Mouse (Mus musculus) embryo, embryonic 11 days (tissue): ENCODE measurements around the gene Scn8a.
A peak's percentile ranks its signal among the peaks of the same experiment; 100 is the strongest.

Experiments
- DNase-seq: peaks from one replicate; pipeline ENCODE4 v3.0.0-alpha.2; 2015

Gene Scn8a

DNA sequence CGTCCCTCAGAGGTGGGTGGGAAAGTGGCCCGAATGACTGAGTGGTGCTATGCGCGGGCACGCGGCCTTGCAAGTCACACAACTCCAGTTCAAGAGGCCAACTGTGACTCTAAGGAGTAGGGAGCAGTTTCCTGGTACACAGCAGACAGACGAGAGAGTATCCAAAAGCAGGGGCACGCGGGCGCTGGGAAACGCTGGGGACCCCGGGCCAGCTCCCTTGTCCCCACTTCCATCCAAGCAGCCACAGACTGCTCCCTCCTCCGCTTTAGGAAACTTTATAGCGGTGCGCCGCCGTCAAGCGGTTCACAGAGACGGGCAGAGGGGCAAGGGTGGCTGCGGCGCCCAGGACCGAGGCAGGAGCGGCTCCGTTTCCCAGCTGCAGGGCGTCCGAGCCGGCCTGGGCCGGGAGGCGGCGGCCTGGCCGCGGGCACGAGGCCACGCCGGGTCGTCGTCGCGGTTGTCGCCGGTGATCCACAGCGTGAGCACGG, 176.4 kb downstream of the Scn8a start:
- DNase-seq = no peak

GRCm38 (mm10) chr15:101046527-101047193, 177.0 kb downstream of the Scn8a start:
- DNase-seq = peak; percentile 70

GRCm38 (mm10) chr15:101047194-101047555, 177.5 kb downstream of the Scn8a start, which contains the start of gene Gm47841:
TSS of gene Gm47841 (minus strand) at chr15:101047397.
- peak; percentile 62 for DNase-seq

DNA sequence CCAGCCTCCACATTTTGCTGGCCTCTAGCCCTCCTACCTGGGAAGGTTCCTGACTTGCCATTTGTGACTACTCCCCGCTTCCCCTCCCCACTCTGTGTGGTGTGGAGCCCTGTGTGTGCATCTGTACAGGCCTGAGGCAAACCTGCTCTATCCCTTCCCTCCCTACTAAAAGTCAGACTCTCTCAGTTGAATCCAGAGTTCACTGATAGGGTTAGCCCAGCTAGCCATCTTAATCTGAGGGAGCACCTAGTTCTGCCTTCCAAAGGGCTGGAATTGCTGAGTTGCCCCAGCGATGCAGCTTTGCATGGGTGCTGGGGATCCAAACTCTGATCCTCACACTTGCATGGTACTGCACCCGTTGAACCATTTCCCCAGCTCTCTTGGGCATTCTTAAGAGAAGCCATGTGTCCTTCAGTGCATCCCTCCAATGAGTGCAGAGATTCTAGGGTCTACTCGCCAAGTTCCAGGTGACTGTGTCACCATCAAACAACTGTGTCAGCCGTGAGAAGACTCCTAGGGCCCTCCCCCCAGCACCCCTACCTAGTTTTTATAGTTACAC, 178.8 kb downstream of the Scn8a start:
- no peak for DNase-seq

DNA sequence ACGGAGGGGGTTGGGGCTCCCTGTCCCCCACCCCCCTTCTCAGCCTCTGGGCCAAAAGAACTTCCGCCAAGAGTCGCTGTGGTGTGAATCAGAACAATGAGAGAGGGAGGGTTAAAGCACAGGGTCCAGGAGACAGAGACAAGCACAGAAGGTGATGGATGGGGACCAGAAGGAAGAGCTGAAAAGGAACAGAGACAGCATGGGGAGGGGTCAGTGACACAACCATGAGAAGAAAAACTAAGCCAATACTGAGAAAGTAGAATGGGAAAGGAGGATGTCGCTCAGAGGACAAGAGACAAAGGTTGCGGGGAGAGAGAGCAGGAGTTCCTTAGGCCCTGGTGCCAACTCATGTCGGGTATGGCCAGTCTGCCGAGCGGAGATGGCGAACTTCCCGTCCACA, 182.2 kb downstream of the Scn8a start:
- no peak for DNase-seq

DNA sequence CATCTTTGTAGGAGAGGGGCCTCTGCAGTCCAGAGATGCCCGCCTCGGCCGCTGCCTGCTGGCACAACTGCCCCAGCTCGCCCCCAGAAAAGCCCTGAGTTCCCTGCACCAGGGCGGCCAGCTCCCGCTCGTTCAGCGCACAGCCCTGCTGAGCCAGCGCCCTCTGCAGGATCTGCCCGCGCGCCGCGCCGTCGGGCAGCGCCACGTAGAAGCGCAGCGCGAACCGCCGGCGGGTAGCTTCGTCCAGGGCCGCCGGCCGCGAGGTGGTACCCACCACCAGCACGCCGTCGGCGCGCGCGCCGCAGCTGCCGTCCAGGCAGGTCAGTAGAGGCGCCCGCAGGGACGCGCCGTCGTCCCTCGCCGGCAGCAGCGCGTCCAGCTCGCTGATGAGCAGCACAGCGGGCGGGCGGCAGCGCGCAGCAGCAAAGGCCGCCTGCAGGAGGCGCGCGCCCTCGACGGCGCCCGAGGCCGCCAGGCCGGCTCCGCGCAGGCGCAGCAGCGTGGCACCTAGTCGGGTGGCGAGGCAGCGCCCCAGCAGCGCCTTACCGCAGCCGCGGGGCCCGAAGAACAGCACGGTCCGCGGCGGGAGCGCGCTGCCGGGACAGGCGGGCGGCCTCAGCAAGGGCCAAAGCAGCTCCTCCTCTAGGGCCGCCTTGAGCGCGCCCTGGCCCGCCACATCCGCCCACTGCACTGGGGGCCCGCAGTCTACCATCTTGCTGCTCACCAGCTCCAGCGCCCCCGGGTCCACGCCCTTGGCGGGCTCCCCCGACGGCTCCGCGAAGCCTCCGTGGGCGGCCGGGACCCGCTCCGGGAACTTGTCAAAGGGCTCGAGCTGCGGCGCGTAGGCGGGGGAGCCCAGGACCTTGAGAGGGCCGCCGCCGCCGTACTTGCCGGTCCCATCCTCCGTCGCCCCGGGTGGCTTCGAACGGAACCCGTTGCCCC, 183.2 kb downstream of the Scn8a start:
- peak; percentile 81 for DNase-seq

DNA sequence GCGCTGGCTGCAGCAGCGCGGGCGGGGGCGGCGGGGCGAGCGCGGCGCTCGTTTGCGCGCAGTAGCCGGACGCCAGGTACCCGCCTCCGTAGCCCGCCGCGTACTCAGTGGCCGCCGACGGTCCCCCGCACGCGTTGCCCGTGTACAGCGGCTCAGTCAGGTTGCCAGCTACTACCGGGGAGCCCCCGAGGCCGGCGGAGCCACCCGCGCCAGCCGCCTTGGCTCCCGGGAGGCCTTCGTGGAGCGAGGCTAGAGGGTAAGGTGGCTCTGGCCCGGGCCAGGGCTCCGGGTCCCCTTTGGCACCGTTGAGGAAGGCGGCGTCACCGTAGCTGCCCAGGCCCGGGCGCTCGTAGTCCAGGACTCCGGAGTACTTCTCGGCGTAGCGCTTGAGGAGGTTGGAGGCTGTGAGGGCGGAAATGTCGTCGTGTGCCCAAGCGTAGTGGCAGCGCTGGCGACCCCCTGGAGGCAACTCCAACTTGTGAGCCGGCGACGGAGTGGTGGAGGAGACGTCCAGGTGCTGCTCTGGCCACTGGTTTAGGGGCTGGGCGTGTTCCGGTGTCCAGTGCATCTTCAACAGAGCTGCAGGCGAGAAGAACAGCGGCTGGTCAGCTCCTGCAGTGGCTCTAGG, 184.3 kb downstream of the Scn8a start:
- DNase-seq = no peak

GRCm38 (mm10) chr15:101054541-101054940, 184.9 kb downstream of the Scn8a start:
- DNase-seq = no peak

DNA sequence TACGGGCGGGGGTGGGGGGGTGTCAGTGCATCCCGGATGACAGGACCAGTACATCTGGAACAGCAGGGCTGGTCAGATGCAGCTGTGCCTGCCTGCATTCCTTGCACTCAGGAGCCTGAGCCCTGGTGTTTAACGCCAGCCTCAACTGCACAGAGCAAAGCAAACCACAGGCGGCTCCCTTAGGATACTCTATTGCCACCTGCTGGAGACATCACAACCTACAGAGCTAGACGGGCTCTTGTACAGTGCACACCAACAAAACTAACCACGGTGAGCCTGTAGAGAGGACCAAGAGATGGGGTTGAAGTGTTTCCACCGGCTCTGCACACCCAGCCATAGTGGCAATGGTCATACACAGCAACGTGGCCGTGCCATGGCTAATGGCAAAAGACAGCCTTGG, 186.6 kb downstream of the Scn8a start:
- DNase-seq = peak; percentile 86

DNA sequence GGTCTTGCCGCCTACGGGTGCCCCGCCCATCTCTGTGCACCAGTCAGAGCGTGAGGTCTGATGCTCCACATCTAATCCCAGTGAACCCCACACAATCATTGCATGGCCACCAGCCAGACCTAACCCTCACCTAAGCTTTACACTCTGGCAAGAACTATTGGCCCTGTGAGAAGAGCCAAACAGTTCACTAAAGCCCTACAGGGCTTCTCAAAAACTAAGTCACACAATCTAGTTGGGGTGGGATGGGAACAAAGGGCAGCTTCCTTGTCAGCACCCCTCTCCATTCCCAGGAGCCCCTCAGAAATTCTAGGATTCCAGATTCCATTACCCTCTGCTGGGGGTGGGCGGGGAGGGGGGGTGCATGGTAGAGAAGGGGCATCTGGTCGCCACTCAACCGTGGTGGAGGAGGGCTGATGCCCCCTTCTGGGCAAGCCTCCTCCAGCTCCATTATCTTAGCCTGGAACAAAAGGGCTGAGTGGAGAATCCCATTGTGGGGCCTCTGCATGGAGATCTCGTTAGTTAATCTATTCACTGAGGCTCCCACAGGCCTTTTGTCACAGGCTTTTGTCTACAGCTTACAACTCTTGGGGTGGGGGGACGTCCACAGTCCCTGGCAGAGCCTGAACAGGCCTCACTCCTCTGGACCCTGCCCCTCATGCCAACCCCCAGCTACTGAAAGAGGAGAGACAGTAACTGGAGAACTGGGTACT, 190.1 kb downstream of the Scn8a start:
- no peak for DNase-seq

DNA sequence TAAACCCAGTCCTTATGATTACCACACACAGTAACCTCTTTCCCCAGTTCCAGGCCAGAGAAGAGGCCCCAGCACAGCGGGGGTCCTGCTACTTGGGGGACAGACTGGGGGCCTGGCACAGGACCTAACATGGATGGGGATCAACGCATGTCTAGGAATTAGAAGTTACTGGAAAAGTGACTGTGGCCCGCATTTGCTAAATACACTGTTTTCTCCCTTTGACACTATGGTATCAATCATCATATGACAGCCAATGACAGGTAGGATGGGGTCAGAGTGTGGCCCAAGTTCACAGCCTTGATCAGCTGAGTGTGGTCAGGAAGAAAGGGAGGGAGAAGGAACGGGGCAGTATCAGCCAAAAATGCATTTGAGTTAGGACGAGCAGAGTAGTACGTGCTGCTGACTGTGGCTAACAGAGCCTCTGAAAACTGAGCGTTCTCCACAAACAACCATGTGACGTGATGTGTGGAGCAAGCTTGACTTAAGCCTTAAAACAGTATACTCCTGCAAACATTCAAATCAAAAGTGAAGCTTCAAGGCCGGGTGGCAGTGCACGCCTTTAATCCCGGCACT, 190.7 kb downstream of the Scn8a start:
- DNase-seq = no peak

- DNase-seq = peak; percentile 68
These were observed 195.4 kb downstream of the Scn8a start for GRCm38 (mm10) chr15:101065069-101065468.

- peak; percentile 76 for DNase-seq
These were observed 196.7 kb downstream of the Scn8a start for GRCm38 (mm10) chr15:101066364-101066847.

DNA sequence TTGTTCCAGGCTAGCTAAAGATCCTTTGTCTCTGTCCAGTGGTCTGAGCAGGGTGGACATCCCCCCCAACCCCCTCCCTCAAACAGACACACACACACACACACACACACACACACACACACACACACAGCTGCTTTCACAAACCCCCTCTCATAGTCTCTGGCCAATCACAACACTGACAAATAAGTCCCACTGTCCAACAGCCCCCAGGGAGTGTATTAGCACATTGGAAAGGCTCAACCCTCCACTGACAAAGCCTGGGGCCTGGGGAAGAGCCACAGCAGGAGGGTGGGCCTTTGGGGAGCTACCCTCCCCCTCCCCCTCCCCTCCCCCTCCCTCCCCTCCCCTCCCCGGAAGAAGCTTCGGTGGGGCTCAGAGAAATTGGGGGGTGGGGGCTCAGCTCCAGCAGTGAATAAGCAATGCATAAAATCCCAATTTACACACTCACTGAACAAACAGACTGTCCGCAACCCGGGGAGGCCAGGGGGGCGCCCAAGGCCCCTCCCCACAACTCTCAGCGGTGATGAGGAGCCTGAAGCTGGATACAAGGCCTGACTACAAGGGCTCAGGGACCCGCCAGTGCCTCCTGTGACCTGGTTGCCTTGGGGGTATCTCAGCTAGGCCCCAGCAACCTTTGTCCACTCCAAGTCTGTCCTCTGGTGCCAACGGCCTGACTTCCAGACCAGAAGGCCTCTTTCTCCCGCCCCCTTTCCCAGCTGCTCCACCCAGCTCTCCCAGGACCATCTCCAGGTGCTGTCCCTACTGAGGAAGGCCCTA, 197.4 kb downstream of the Scn8a start:
- no peak for DNase-seq

DNA sequence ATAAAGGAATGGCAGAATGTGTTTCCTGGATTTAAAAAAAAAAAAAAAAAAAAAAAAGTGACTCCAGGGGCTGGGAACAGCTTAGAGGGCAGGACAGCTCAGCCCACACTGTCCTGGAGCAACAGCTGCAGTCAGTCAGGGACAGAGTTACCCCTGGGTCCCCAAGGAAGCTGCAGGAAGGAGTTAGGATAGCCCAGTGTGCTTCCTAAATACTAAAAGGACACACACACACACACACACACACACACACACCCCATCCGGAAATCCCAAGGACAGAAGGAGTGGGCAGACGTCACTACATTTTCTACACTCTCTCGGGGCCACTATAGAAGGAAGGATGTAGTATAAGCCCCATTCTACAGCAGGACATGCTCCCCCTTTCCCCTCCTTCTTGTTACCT, 198.4 kb downstream of the Scn8a start:
- DNase-seq = no peak

DNA sequence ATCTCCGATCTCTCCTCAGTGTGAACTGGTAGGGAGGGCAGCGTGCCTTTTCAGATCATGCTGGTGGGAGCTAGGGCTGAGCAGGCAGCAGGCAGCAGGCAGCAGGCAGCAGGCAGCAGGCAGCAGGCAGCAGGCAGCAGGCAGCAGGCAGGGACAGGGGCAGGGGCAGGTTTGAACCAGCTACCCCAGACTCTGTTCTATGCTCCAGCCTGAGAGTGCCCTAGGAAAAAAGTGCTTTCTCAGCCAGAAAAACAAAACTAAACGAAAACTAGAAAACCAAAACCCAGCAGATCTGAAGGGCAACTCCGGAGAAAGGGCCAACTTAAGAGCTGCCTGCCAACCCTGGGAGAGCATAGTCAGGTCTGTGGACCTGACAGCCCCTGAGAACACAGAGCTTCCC, 199.0 kb downstream of the Scn8a start:
- no peak for DNase-seq

GRCm38 (mm10) chr15:101069641-101070190, 200.1 kb downstream of the Scn8a start:
- DNase-seq = no peak

DNA sequence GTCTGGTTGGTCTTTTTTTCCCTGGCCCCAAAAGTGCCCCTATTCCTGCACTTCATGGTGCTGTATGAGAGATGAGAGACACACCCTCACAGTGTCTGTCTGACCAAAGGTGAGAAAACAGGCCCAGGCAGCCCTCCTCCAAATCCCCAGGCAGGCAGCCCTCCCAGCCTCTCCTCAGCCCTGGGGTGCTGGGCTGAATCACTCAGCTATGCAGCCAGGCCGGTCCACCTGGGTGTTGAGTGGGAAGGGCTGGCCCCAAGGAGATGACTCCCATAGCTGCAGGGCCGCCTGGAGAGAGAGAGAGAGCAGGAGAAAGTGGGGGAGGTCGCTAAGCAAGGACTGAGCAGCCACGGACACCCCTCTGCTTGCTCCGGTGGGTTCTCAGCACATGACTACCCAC, 201.1 kb downstream of the Scn8a start:
- no peak for DNase-seq

DNA sequence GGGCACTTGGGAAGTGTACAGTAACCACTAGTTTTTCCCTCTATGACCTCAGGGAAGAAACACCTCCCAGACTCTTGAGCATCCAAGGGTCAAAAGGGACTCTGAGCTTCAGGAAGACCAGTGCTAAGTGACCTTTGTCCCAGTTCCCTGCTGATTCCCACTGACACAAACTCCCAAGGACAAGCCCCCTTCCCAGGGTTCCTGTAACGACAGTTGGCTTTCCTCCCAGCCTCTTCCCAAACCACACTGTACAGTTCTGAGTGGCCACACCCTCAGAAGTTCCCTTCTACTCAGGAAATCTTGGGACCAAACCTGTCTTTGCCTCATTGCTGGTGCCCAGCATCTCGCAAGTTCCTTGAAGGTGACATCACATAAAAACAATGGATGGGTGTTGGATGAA, 203.1 kb downstream of the Scn8a start:
- no peak for DNase-seq

GRCm38 (mm10) chr15:101074067-101074466, 204.4 kb downstream of the Scn8a start:
- no peak for DNase-seq

DNA sequence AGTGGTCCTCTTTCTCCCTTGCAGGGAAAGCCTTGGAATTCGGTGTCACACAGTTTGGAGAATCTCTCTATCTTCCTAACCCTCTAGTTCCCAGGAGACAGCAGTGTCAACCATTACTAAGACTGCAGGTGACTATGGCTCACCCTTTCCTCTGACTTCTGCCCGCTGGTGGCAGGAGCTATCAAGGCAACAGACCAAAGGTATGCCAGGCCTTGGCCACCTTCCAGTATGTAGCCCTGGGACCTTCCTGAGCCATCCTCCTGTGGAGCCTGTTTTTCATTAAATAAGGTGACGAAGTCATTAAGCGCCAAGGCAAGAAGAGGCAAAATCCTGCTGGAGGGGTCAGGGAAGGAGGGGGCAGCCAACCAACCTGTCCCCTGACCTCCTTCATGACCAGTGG, 205.5 kb downstream of the Scn8a start:
- no peak for DNase-seq
